Mouse (Mus musculus) liver, postnatal 0 days (tissue): ENCODE measurements around the gene Efcab7. TPM values are rescaled to one million over a fixed set of nuclear protein-coding genes. Genes with fewer than 3 reads are reported as not detected.

ENCODE experiments used
- ATAC-seq: fragments of 200-750 bp; cut with Nextera tagmentation; 2 replicates; pipeline ENCODE4 v1.8.0; 2017; ENCODE audit warnings: mild to moderate bottlenecking, moderate library complexity
- DNase-seq: peaks from one replicate; pipeline ENCODE4 v3.0.0-alpha.2; 2016
- H3K27ac ChIP-seq: fragments of 300-500 bp; sonication (generic); 2 replicates; pipeline ENCODE4 v1.5.1; 2014; ENCODE audit warnings: antibody characterized with exemption, moderate library complexity, mild to moderate bottlenecking, low read depth
- H3K27me3 ChIP-seq: fragments of 300-500 bp; sonication (generic); 2 replicates; pipeline ENCODE4 v1.6.1; 2014; ENCODE audit warnings: low read length, control low read depth, mixed read lengths; ENCODE audit not compliant: insufficient read depth
- H3K36me3 ChIP-seq: fragments of 300-500 bp; sonication (generic); replicated peaks from 2 replicates; pipeline ENCODE4 v1.6.1; 2014; ENCODE audit warnings: mild to moderate bottlenecking, control low read depth, low read length, moderate library complexity, mixed read lengths; ENCODE audit not compliant: insufficient read depth
- H3K4me1 ChIP-seq: fragments of 300-500 bp; sonication (generic); 2 replicates; pipeline ENCODE4 v1.6.1; 2014; ENCODE audit warnings: antibody characterized with exemption, mild to moderate bottlenecking, control low read depth; ENCODE audit not compliant: insufficient read depth
- H3K4me2 ChIP-seq: fragments of 300-500 bp; sonication (generic); 2 replicates; pipeline ENCODE4 v1.6.1; 2014; ENCODE audit warnings: low read depth, mild to moderate bottlenecking, low read length, moderate library complexity, mixed read lengths
- H3K4me3 ChIP-seq: fragments of 300-500 bp; sonication (generic); 2 replicates; pipeline ENCODE4 v1.5.1; 2014; ENCODE audit warnings: low read depth, low read length
- H3K9ac ChIP-seq: fragments of 300-500 bp; sonication (generic); replicated peaks from 2 replicates; pipeline ENCODE4 v1.6.1; 2014; ENCODE audit warnings: mild to moderate bottlenecking, moderate library complexity
- H3K9me3 ChIP-seq: fragments of 300-500 bp; sonication (generic); 2 replicates; pipeline ENCODE4 v1.6.1; 2016; ENCODE audit warnings: mild to moderate bottlenecking, control low read depth, low read length, mixed read lengths
- CTCF ChIP-seq: sonication (generic); IDR thresholded peaks from 2 replicates; pipeline ENCODE4 v1.5.1; 2016; ENCODE audit warnings: antibody characterized with exemption, low read depth
- EP300 ChIP-seq: IDR thresholded peaks from 2 replicates; pipeline ENCODE4 v1.6.1; 2016; ENCODE audit warnings: antibody characterized with exemption, low read depth, mild to moderate bottlenecking
- WGBS: fragments of 180-500 bp; shearing (Covaris S2); extraction: QIAGEN DNeasy Blood & Tissue Kit; methylation state at CpG from one replicate; pipeline ENCODE4 v1.1.7; 2014; ENCODE audit not compliant: insufficient replicate concordance; 5-methylcytosine and 5-hydroxymethylcytosine counted together
- polyA plus RNA-seq: library from polyadenylated mRNA; unstranded; fragments of >200 nt; fragmentation: Nextera tagmentation; extraction: Ambion mirVana; gene quantifications from 2 replicates; pipeline ENCODE4 v1.2.1, GENCODE M21; 2015

Gene Efcab7
- polyA plus RNA-seq, 1 experiment from 2014 or later, result 3.0 TPM

GRCm38 (mm10) chr4:99953904-99954303 is 124.9 kb downstream of the Efcab7 start:
- H3K27ac ChIP-seq, result no peak overlapping the region
- H3K27me3 ChIP-seq, result no peaks in the 10 kb centered on the region
- no peak overlapping the region for H3K4me3 ChIP-seq
- no peaks in the 10 kb centered on the region; the same call in 1 of the 2 replicates for H3K36me3 ChIP-seq
- DNase-seq (no peak), ATAC-seq (no peak)
- H3K9me3 ChIP-seq, result no peaks in the 10 kb centered on the region
- TF ChIP-seq CTCF (no peak), EP300 (no peak)
- peaks cover 5% of the 10 kb centered on the region; the same call in 1 of the 2 replicates for H3K4me1 ChIP-seq
- no peak overlapping the region for H3K4me2 ChIP-seq
- 81% methylated on average over 2 of the region's 2 CpGs for whole genome bisulfite sequencing
- no peak overlapping the region for H3K9ac ChIP-seq

DNA sequence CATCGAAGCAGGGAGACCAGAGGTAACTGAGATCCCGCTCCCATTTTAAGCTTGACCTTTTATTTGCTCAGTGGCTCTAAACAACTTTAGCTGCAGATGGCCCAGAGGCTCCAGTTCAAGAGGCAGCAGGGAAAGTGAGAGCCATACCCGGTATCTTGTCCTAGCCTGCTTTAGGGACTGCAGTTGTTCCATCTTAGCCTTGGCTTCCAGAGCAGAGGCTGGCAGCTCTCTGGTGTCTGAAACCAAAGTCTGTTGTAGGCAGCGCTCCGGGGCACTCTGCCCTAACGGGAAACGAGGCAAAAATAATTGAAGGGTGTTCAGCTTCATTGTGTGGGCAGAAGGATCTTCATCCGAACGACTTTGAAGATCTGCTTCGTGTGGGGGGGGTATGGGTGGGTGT is 126.4 kb downstream of the Efcab7 start:
- TF ChIP-seq CTCF (no peak), EP300 (no peak)
- 82% methylated on average over 10 of the region's 10 CpGs for WGBS
- Histone ChIP-seq H3K4me3 (no peak overlapping the region), H3K27ac (no peak overlapping the region), H3K4me2 (no peak overlapping the region), H3K27me3 (no peaks in the 10 kb centered on the region), H3K9me3 (no peaks in the 10 kb centered on the region), H3K9ac (no peak overlapping the region), H3K36me3 (no peaks in the 10 kb centered on the region; the same call in 1 of the 2 replicates), H3K4me1 (peaks cover 5% of the 10 kb centered on the region; the same call in 1 of the 2 replicates)
- DNase-seq, result no peak
- no peak for ATAC-seq

GRCm38 (mm10) chr4:99957186-99957585 is 128.2 kb downstream of the Efcab7 start:
- Histone ChIP-seq H3K4me1 (peaks cover 5% of the 10 kb centered on the region; the same call in 1 of the 2 replicates), H3K27me3 (no peaks in the 10 kb centered on the region), H3K9ac (no peak overlapping the region), H3K27ac (no peak overlapping the region), H3K9me3 (no peaks in the 10 kb centered on the region), H3K4me2 (no peak overlapping the region), H3K4me3 (no peak overlapping the region), H3K36me3 (no peaks in the 10 kb centered on the region)
- DNase-seq (no peak), ATAC-seq (no peak)
- TF ChIP-seq CTCF, result no peak
- TF ChIP-seq EP300, result no peak
- WGBS, result 87% methylated on average over 4 of the region's 4 CpGs

- WGBS, result 50% methylated on average over 7 of the region's 7 CpGs
- no peak overlapping the region for H3K27ac ChIP-seq
- H3K27me3 ChIP-seq, result no peaks in the 10 kb centered on the region
- H3K4me3 ChIP-seq, result no peak overlapping the region
- no peak overlapping the region for H3K9ac ChIP-seq
- H3K4me2 ChIP-seq, result no peak overlapping the region
- no peak for ATAC-seq
- no peaks in the 10 kb centered on the region for H3K9me3 ChIP-seq
- H3K36me3 ChIP-seq, result peaks cover 9% of the 10 kb centered on the region
- no peak for TF ChIP-seq CTCF
- peaks cover 5% of the 10 kb centered on the region; the same call in 1 of the 2 replicates for H3K4me1 ChIP-seq
- DNase-seq, result no peak
Observed at GRCm38 (mm10) chr4:99958084-99958815, 129.3 kb downstream of the Efcab7 start.

DNA sequence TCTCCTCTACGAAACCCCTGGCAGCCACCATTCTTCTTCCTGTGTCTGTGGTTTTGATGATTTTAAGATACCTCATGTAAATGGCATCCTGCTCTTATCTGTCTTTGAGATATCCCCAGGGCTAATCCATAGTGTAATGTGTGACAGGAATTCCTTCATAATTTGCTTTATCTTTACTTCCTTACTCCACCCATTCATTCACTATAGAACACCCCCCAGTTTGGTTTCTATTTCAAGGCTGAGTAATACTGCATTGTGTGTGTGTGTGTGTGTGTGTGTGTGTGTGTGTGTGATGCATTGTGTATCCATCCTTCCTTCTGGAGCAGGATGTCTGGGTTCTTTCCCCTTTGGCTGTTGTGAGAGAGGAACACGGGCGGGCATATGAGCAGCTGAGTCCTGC is 130.3 kb downstream of the Efcab7 start:
- Histone ChIP-seq H3K27ac (no peak overlapping the region), H3K4me3 (no peak overlapping the region), H3K9me3 (no peaks in the 10 kb centered on the region), H3K9ac (no peak overlapping the region), H3K4me1 (peaks cover 5% of the 10 kb centered on the region; the same call in 1 of the 2 replicates), H3K36me3 (peaks cover 16% of the 10 kb centered on the region), H3K4me2 (no peak overlapping the region), H3K27me3 (no peaks in the 10 kb centered on the region)
- ATAC-seq, result no peak
- TF ChIP-seq CTCF, result no peak
- no peak for TF ChIP-seq EP300
- no peak for DNase-seq
- WGBS, result 66% methylated on average over 3 of the region's 3 CpGs

Other genes starting within 250 kb of the Efcab7 start
- gene Foxd3, start 172.9 kb upstream of the Efcab7 start, polyA plus RNA-seq, result not detected in 2 replicates
- gene Alg6, start 113.5 kb upstream of the Efcab7 start, polyA plus RNA-seq, result 4.2 and 4.9 TPM in 2 replicates
- gene Pgm1, start 100.2 kb downstream of the Efcab7 start, polyA plus RNA-seq, result 144 and 145 TPM in 2 replicates
- 8.9 and 12.2 TPM in 2 replicates for gene Itgb3bp, start 100.6 kb downstream of the Efcab7 start, polyA plus RNA-seq